Mouse (Mus musculus): Measurements from ENCODE around the gene 6430628N08Rik.

Gene 6430628N08Rik

GRCm38 (mm10) chr4:115885846-115886245 is 4.6 kb upstream of the 6430628N08Rik start:
- DNase-seq (ENCODE audit: low read depth, low spot score): no peak

GRCm38 (mm10) chr4:115886875-115887274 is 3.6 kb upstream of the 6430628N08Rik start:
- DNase-seq (ENCODE audit: low read depth, low spot score): no peak

GRCm38 (mm10) chr4:115890066-115890465 is 399 bp upstream of the 6430628N08Rik start:
- no peak for DNase-seq (ENCODE audit: low read depth, low spot score)

GRCm38 (mm10) chr4:115894281-115894680 is 3.8 kb downstream of the 6430628N08Rik start:
- no peak for DNase-seq (ENCODE audit: low read depth, low spot score)

- no peak for DNase-seq (ENCODE audit: low read depth, low spot score)
Observed at GRCm38 (mm10) chr4:115897901-115898631, 7.6 kb downstream of the 6430628N08Rik start.

GRCm38 (mm10) chr4:115902816-115903215 is 12.4 kb downstream of the 6430628N08Rik start:
- DNase-seq (ENCODE audit: low read depth, low spot score): peak; percentile 38

GRCm38 (mm10) chr4:115904375-115904774 is 13.9 kb downstream of the 6430628N08Rik start:
- no peak for DNase-seq (ENCODE audit: low read depth, low spot score)

- DNase-seq (ENCODE audit: low read depth, low spot score): no peak
Observed at GRCm38 (mm10) chr4:115905701-115906100, 15.2 kb downstream of the 6430628N08Rik start.

GRCm38 (mm10) chr4:115906791-115907190 is 16.3 kb downstream of the 6430628N08Rik start:
- no peak for DNase-seq (ENCODE audit: low read depth, low spot score)

GRCm38 (mm10) chr4:115907994-115908393 is 17.5 kb downstream of the 6430628N08Rik start:
- DNase-seq (ENCODE audit: low read depth, low spot score): no peak

GRCm38 (mm10) chr4:115908641-115909040 is 18.2 kb downstream of the 6430628N08Rik start:
- no peak for DNase-seq (ENCODE audit: low read depth, low spot score)

- no peak for DNase-seq (ENCODE audit: low read depth, low spot score)
Observed at GRCm38 (mm10) chr4:115911586-115911985, 21.1 kb downstream of the 6430628N08Rik start.

- DNase-seq (ENCODE audit: low read depth, low spot score): no peak
Observed at GRCm38 (mm10) chr4:115919911-115920310, 29.4 kb downstream of the 6430628N08Rik start.

GRCm38 (mm10) chr4:115922688-115923087 is 32.2 kb downstream of the 6430628N08Rik start:
- DNase-seq (ENCODE audit: low read depth, low spot score): no peak

- DNase-seq (ENCODE audit: low read depth, low spot score): no peak
Observed at GRCm38 (mm10) chr4:115923262-115923880, 32.9 kb downstream of the 6430628N08Rik start.

- DNase-seq (ENCODE audit: low read depth, low spot score): no peak
Observed at GRCm38 (mm10) chr4:115927637-115928036, 37.2 kb downstream of the 6430628N08Rik start.

GRCm38 (mm10) chr4:115931556-115932088 is 41.2 kb downstream of the 6430628N08Rik start:
- DNase-seq (ENCODE audit: low read depth, low spot score): no peak

GRCm38 (mm10) chr4:115935835-115936581 is 45.5 kb downstream of the 6430628N08Rik start:
- DNase-seq (ENCODE audit: low read depth, low spot score): no peak

- DNase-seq (ENCODE audit: low read depth, low spot score): no peak
Observed at GRCm38 (mm10) chr4:115936646-115937045, 46.2 kb downstream of the 6430628N08Rik start.

- no peak for DNase-seq (ENCODE audit: low read depth, low spot score)
Observed at GRCm38 (mm10) chr4:115937061-115937976, 46.9 kb downstream of the 6430628N08Rik start.

Measured in skeletal muscle tissue, adult 2 months (tissue).